Mouse (Mus musculus): Measurements from ENCODE around the gene Arhgap30.

GRCm38 (mm10) chr1:171454926-171455325, 66.2 kb downstream of the Arhgap30 start:
- TF ChIP-seq POLR2AphosphoS2 (IDR thresholded peaks at IDR 0.05; ENCODE audit: insufficient read length, low read depth) = no peak
- TF ChIP-seq POLR2A (IDR thresholded peaks at IDR 0.05; ENCODE audit: insufficient read length, low read depth) = no peak
- TF ChIP-seq USF1 (IDR thresholded peaks at IDR 0.05; ENCODE audit: low read depth) = no peak
- no peak for TF ChIP-seq MAX (IDR thresholded peaks at IDR 0.05; ENCODE audit: low read depth)
- TF ChIP-seq CEBPB (IDR thresholded peaks at IDR 0.05; ENCODE audit: insufficient read depth, poor library complexity, severe bottlenecking) = no peak
- no peak for TF ChIP-seq TCF12 (IDR thresholded peaks at IDR 0.05; ENCODE audit: insufficient read depth, poor library complexity, severe bottlenecking)
- no peak for TF ChIP-seq SRF (IDR thresholded peaks at IDR 0.05; ENCODE audit: control insufficient read depth, insufficient read length, low read depth)
- no peak for TF ChIP-seq E2F4 (IDR thresholded peaks at IDR 0.05; ENCODE audit: insufficient read depth)
- TF ChIP-seq MYOG (IDR thresholded peaks at IDR 0.05; ENCODE audit: control insufficient read depth in 1 of 3, insufficient read depth in 1 of 3, insufficient read length in 2 of 3, low read depth in 2 of 3) = no peak
- no peak for TF ChIP-seq MYOD1 (IDR thresholded peaks at IDR 0.05; ENCODE audit: control insufficient read depth in 1 of 3, insufficient read length in 2 of 3, low read depth in 2 of 3)
- TF ChIP-seq REST (IDR thresholded peaks at IDR 0.05; ENCODE audit: insufficient read depth, insufficient read length) = no peak
- TF ChIP-seq TCF3 (IDR thresholded peaks at IDR 0.05; ENCODE audit: insufficient read length, low read depth) = no peak

Measured in myocyte (in vitro differentiated cells).